Mouse (Mus musculus): Measurements from ENCODE around the gene Gabarapl1. TPM values are rescaled to one million over a fixed set of nuclear protein-coding genes. Genes with fewer than 3 reads are reported as not detected.

The Gabarapl1 gene
- polyA plus RNA-seq, 1 experiment = 53.6 TPM

- no peak overlapping the region for H3ac ChIP-seq (ENCODE audit: control insufficient read depth, insufficient read length)
- H3K4me3 ChIP-seq = no peak overlapping the region
- no peak for TF ChIP-seq E2F4 (IDR thresholded peaks at IDR 0.05; ENCODE audit: insufficient read depth)
- peak in 2 of 3 experiments; percentile 46 to 56 for TF ChIP-seq MYOD1 (IDR thresholded peaks at IDR 0.05; ENCODE audit: control insufficient read depth in 1 of 3, insufficient read length in 2 of 3, low read depth in 2 of 3)
- TF ChIP-seq REST (IDR thresholded peaks at IDR 0.05; ENCODE audit: insufficient read depth, insufficient read length) = no peak
- H3K36me3 ChIP-seq (ENCODE audit: control insufficient read depth, insufficient read depth) = no peaks in the 10 kb centered on the region
- H3K27me3 ChIP-seq (ENCODE audit: control insufficient read depth, insufficient read depth, insufficient read length) = no peaks in the 10 kb centered on the region
- H3K4me2 ChIP-seq (ENCODE audit: low read depth) = peak overlapping the region; percentile 83
- H3K79me2 ChIP-seq (ENCODE audit: control insufficient read depth, insufficient read depth) = no peaks in the 10 kb centered on the region
These were observed 19.6 kb upstream of the Gabarapl1 start for GRCm38 (mm10) chr6:129513409-129513808.

GRCm38 (mm10) chr6:129514376-129514775 lies 18.6 kb upstream of the Gabarapl1 start:
- H3K79me2 ChIP-seq (ENCODE audit: control insufficient read depth, insufficient read depth) = no peaks in the 10 kb centered on the region
- H3K4me3 ChIP-seq = no peak overlapping the region
- H3K4me2 ChIP-seq (ENCODE audit: low read depth) = peak overlapping the region; percentile 83
- H3K27me3 ChIP-seq (ENCODE audit: control insufficient read depth, insufficient read depth, insufficient read length) = no peaks in the 10 kb centered on the region
- no peak overlapping the region for H3ac ChIP-seq (ENCODE audit: control insufficient read depth, insufficient read length)
- TF ChIP-seq MYOG (IDR thresholded peaks at IDR 0.05; ENCODE audit: control insufficient read depth in 1 of 3, insufficient read depth in 1 of 3, insufficient read length in 2 of 3, low read depth in 2 of 3) (no peak), TCF12 (IDR thresholded peaks at IDR 0.05; ENCODE audit: insufficient read depth, poor library complexity, severe bottlenecking) (no peak), REST (IDR thresholded peaks at IDR 0.05; ENCODE audit: insufficient read depth, insufficient read length) (no peak), TCF3 (IDR thresholded peaks at IDR 0.05; ENCODE audit: insufficient read length, low read depth) (no peak), E2F4 (IDR thresholded peaks at IDR 0.05; ENCODE audit: insufficient read depth) (no peak), MAX (IDR thresholded peaks at IDR 0.05; ENCODE audit: low read depth) (no peak), CEBPB (IDR thresholded peaks at IDR 0.05; ENCODE audit: insufficient read depth, poor library complexity, severe bottlenecking) (no peak), POLR2AphosphoS2 (IDR thresholded peaks at IDR 0.05; ENCODE audit: insufficient read length, low read depth) (no peak), USF1 (IDR thresholded peaks at IDR 0.05; ENCODE audit: low read depth) (no peak), SRF (IDR thresholded peaks at IDR 0.05; ENCODE audit: control insufficient read depth, insufficient read length, low read depth) (no peak), POLR2A (IDR thresholded peaks at IDR 0.05; ENCODE audit: insufficient read length, low read depth) (no peak), MYOD1 (IDR thresholded peaks at IDR 0.05; ENCODE audit: control insufficient read depth in 1 of 3, insufficient read length in 2 of 3, low read depth in 2 of 3) (no peak)
- H3K36me3 ChIP-seq (ENCODE audit: control insufficient read depth, insufficient read depth) = no peaks in the 10 kb centered on the region

- no peaks in the 10 kb centered on the region for H3K27me3 ChIP-seq (ENCODE audit: control insufficient read depth, insufficient read depth, insufficient read length)
- H3K4me3 ChIP-seq = no peak overlapping the region
- H3K4me2 ChIP-seq (ENCODE audit: low read depth) = peak overlapping the region; percentile 83
- no peak overlapping the region for H3ac ChIP-seq (ENCODE audit: control insufficient read depth, insufficient read length)
- H3K36me3 ChIP-seq (ENCODE audit: control insufficient read depth, insufficient read depth) = no peaks in the 10 kb centered on the region
- H3K79me2 ChIP-seq (ENCODE audit: control insufficient read depth, insufficient read depth) = no peaks in the 10 kb centered on the region
- no peak for TF ChIP-seq MAX (IDR thresholded peaks at IDR 0.05; ENCODE audit: low read depth)
- peak; percentile 54; the same call in 1 of the 2 replicates for TF ChIP-seq CEBPB (IDR thresholded peaks at IDR 0.05; ENCODE audit: insufficient read depth, poor library complexity, severe bottlenecking)
These were observed 17.9 kb upstream of the Gabarapl1 start for GRCm38 (mm10) chr6:129515068-129515467.

- no peak overlapping the region for H3K4me2 ChIP-seq (ENCODE audit: low read depth)
- no peaks in the 10 kb centered on the region for H3K36me3 ChIP-seq (ENCODE audit: control insufficient read depth, insufficient read depth)
- no peaks in the 10 kb centered on the region for H3K27me3 ChIP-seq (ENCODE audit: control insufficient read depth, insufficient read depth, insufficient read length)
- H3K4me3 ChIP-seq = no peak overlapping the region
- H3ac ChIP-seq (ENCODE audit: control insufficient read depth, insufficient read length) = no peak overlapping the region
- TF ChIP-seq E2F4 (IDR thresholded peaks at IDR 0.05; ENCODE audit: insufficient read depth) = no peak
- no peak for TF ChIP-seq REST (IDR thresholded peaks at IDR 0.05; ENCODE audit: insufficient read depth, insufficient read length)
- no peak for TF ChIP-seq TCF3 (IDR thresholded peaks at IDR 0.05; ENCODE audit: insufficient read length, low read depth)
- TF ChIP-seq MYOD1 (IDR thresholded peaks at IDR 0.05; ENCODE audit: control insufficient read depth in 1 of 3, insufficient read length in 2 of 3, low read depth in 2 of 3) = no peak
- TF ChIP-seq MYOG (IDR thresholded peaks at IDR 0.05; ENCODE audit: control insufficient read depth in 1 of 3, insufficient read depth in 1 of 3, insufficient read length in 2 of 3, low read depth in 2 of 3) = no peak
- TF ChIP-seq TCF12 (IDR thresholded peaks at IDR 0.05; ENCODE audit: insufficient read depth, poor library complexity, severe bottlenecking) = no peak
- no peak for TF ChIP-seq USF1 (IDR thresholded peaks at IDR 0.05; ENCODE audit: low read depth)
- TF ChIP-seq MAX (IDR thresholded peaks at IDR 0.05; ENCODE audit: low read depth) = no peak
- TF ChIP-seq POLR2AphosphoS2 (IDR thresholded peaks at IDR 0.05; ENCODE audit: insufficient read length, low read depth) = no peak
- TF ChIP-seq POLR2A (IDR thresholded peaks at IDR 0.05; ENCODE audit: insufficient read length, low read depth) = no peak
- no peak for TF ChIP-seq CEBPB (IDR thresholded peaks at IDR 0.05; ENCODE audit: insufficient read depth, poor library complexity, severe bottlenecking)
- no peak for TF ChIP-seq SRF (IDR thresholded peaks at IDR 0.05; ENCODE audit: control insufficient read depth, insufficient read length, low read depth)
- no peaks in the 10 kb centered on the region for H3K79me2 ChIP-seq (ENCODE audit: control insufficient read depth, insufficient read depth)
These were observed 16.6 kb upstream of the Gabarapl1 start for GRCm38 (mm10) chr6:129516388-129516787.

GRCm38 (mm10) chr6:129517752-129518408 lies 15.1 kb upstream of the Gabarapl1 start:
- TF ChIP-seq POLR2A (IDR thresholded peaks at IDR 0.05; ENCODE audit: insufficient read length, low read depth) = no peak
- TF ChIP-seq MYOG (IDR thresholded peaks at IDR 0.05; ENCODE audit: control insufficient read depth in 1 of 3, insufficient read depth in 1 of 3, insufficient read length in 2 of 3, low read depth in 2 of 3) = no peak

More at GRCm38 (mm10) chr6:129517752-129518408, 15.1 kb upstream of the Gabarapl1 start:
- Histone ChIP-seq H3K36me3 (ENCODE audit: control insufficient read depth, insufficient read depth) (no peaks in the 10 kb centered on the region), H3K4me2 (ENCODE audit: low read depth) (no peak overlapping the region), H3K79me2 (ENCODE audit: control insufficient read depth, insufficient read depth) (no peaks in the 10 kb centered on the region), H3ac (ENCODE audit: control insufficient read depth, insufficient read length) (no peak overlapping the region), H3K27me3 (ENCODE audit: control insufficient read depth, insufficient read depth, insufficient read length) (no peaks in the 10 kb centered on the region), H3K4me3 (no peak overlapping the region)

Measured in myocyte (in vitro differentiated cells).